Mouse (Mus musculus) brain, embryonic 18.5 days (tissue): Measurements from ENCODE around the gene Rhof.
"Not testable (repeated sequence)": the region's sequence is repeated elsewhere in the genome, so short reads cannot be mapped to it uniquely, and the experiment has no call there.

ENCODE experiments used
- DNase-seq: peaks from one replicate; pipeline ENCODE4 v3.0.0-alpha.2; 2012; ENCODE audit warnings: low read depth, low spot score

Gene Rhof

DNA sequence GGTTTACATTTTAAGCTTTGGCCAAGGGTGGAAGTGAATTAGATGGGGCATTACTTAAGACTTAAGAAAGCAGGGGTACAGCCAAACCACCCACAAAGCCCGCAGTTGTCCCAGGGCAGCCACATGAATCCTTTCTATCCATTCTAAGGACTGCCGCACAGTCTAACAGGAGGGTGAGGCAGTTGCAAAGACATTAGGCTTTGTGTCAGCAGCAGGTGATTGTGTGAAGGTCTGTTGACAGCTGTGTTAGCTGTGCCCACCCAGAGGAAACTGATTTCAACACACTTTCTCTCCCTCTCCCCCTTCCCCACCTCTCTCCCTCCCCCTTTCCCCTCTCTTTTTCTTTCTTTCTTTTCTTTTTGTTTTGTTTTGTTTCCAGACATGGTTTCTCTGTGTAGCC lies 63.8 kb downstream of the Rhof start:
- no peak for DNase-seq

DNA sequence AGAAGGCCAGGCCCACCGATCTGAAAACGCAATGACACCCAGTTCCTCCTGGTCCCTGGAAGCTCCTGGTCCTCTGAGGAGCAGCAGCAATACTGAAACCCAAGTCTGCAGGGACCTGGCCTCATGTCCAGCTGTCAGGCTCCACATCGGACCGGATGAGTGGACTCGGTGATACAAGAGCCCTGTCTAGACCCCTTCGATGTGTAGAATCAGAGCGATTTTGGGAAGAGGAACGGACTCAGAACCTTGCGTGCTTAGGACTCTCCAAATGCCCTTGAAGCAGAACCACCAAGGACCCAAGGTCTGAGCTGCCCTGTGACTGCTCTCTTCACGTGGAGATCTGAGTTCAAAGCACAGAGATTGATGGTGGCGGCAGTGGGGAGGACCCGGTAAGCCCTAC lies 64.4 kb downstream of the Rhof start, which contains the start of gene Tmem120b:
Tmem120b (plus strand) TSS at position 301 of the 400 bp plus-strand sequence.
- no peak for DNase-seq

DNA sequence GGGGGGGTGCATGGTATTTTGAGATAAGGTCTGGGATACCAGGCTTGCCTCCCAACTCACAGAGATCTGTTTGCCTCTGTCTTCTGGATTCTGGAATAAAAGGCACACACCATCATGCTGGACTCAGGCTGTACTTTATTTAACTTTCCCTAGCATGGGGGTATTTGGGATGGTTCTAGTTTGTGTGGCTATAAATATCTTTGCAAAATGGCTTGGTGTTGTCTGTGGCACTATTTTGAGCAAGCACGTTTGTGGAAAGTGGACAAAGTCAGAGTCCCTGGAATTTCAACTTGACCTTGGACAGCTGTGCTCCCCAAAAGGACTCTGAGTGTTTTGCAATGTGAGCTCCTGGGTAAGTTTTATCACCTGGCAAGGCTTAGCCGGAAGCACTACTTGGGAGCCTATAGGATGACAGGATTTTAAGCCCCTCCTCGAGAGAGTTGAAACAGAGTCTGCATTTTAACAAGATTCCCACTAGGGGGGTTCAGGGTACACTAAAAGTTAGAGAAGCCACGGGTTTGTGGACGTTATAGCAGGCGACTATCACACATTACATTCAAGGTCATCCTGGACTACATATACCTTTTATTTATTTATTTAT lies 65.0 kb downstream of the Rhof start:
- no peak for DNase-seq

DNA sequence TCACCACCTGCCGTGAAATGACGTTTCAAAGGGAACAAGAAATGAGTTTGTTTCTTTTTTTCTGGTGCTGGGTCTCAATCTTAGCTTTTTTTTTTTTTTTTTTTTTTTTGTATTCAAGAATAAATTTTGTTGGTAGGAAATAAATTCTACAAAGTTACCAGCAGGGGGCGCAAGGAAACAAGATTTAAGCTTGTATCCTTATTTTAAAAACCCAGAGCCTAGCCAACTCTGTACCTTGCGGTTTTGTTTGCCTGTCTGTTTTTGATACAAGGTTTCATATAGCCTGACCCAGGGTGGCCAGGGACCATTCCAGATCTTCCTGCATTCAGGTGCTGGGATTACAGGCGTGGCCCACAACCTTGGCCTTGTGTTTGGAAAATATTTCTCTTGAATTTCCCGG lies 68.3 kb downstream of the Rhof start:
- peak; percentile 76 for DNase-seq

DNA sequence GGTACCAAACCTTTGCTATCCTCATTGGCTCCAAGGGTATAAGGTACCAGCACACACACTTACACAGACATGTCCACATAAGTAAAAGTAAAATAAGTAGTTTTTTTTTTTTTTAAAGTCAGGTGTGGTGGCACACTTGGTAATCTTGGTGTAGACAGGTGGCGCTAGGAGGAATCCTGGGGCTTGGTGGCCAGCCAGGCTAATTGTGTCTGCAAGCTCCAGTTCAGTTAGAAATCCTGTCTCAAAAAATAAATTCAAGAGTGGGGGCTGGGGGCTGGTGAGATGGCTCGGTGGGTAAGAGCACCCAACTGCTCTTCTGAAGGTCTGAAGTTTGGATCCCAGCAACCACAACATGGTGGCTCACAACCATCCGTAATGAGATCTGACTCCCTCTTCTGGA lies 69.4 kb downstream of the Rhof start:
- DNase-seq = no peak

DNA sequence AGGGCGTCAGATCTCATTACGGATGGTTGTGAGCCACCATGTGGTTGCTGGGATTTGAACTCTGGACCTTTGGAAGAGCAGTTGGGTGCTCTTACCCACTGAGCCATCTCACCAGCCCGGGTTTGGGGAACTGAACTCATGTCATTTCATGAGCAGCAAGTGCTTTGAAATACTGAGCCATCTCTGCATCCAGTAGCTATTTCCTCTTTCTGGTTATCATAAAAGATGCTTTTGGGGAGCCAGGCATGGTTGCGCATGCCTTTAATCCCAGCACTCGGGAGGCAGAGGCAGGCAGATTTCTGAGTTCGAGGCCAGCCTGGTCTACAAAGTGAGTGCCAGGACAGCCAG lies 71.1 kb downstream of the Rhof start:
- DNase-seq = not testable (repeated sequence)

DNA sequence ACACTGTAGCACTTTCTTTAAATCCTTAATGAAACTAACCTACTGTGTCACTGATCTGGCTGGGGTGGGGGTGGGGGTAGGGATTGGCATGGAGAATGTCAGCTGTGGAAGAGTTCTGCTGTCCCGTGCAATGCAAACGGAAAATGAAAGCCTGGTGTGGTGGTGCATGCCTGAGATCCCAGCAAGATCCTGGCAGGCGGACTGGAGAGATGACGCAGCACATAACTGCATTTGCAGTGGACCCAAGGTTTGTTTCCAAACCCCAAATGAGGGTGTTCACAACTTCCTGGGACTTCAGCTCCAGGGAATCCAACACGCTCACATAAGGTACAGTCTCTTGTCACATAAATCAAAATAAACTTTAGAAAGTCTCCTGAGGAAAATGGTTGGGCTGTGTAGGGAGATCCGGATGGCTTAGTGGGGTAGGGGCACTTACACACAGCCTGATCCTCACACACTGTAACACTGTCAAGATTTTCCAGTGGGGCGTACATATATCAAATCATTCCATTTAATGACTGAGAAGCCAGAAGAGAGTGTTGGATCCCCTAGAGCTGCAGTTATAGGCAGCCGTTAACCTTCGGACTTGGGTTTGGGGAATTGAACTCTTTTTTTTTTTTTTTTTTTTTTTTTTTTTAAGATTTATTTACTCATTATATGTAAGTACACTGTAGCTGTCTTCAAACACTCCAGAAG lies 71.6 kb downstream of the Rhof start:
- DNase-seq = no peak

DNA sequence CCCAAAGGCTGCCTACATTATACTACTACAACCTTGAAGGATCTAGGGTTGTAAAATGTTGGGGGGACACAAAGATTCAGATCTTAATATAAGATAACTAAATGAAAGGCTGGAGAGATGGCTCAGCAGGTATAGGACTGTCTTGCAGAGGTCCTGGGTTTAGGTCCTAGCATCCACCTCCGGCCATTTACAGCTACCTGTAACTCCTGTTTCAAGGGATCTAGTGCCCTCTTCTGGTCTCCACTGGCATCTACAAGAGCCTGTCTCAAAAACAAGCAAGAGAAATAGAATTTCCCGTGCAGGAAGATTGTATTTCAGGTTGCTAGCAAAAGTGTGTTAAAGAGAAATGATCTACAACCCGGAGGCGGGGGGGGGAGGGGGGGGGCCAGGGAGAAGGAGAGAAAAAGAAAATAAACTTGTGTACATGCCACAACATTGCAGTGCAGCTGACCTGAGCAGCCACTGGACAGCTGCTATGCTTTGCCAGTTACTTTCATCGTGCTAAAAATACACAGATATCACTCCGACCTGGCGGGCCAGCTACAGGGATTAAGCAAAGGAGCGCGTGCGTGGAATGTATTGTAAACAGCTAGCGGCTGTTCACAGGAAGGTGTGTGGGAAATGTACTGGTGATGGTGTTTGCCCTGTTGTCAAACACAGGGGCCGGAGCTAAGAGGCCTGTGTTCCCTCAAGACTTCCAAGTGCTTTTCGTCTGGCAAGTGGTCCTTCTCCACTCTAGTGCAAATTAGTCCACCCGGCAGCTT lies 72.6 kb downstream of the Rhof start:
- no peak for DNase-seq

DNA sequence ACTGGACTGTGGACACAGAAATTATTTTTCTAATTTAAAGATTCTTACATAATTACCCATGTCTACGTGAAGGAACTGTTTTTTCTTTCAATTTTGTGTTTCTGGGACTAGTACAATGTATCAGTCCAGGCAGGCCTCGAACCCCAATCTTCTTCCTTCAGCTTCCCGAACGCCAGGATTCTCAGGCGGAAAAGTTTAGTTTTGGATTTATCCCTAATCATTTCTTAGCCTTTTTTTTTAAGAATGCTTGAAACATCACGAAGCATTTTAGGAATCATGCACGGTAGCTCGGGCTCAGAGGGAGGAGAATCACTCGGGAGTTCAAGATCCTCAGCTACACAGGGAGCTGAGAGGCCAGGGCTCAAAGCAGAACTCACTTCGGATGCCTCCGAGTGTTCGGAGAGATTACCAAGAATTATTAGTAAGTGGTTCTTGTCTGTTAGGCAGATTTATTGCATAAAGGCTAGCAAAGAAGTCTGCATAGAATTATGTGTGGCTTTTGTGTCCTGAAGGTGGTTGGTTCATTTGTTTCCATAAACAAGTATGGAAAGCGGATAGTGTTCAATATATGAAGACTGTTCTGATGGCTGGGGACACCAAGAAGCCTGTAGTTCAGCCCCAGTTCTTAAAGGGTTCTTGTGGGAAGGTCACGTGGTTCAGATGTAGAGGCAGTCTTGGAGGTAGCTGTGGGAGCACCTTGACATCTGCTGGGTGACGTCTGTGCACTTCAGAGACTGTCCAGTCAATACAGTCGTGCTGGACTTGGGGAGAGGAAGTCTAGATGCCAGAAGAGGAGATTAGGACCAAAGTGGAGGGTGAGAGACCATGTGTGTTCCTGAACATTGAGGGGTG lies 74.0 kb downstream of the Rhof start:
- no peak for DNase-seq

DNA sequence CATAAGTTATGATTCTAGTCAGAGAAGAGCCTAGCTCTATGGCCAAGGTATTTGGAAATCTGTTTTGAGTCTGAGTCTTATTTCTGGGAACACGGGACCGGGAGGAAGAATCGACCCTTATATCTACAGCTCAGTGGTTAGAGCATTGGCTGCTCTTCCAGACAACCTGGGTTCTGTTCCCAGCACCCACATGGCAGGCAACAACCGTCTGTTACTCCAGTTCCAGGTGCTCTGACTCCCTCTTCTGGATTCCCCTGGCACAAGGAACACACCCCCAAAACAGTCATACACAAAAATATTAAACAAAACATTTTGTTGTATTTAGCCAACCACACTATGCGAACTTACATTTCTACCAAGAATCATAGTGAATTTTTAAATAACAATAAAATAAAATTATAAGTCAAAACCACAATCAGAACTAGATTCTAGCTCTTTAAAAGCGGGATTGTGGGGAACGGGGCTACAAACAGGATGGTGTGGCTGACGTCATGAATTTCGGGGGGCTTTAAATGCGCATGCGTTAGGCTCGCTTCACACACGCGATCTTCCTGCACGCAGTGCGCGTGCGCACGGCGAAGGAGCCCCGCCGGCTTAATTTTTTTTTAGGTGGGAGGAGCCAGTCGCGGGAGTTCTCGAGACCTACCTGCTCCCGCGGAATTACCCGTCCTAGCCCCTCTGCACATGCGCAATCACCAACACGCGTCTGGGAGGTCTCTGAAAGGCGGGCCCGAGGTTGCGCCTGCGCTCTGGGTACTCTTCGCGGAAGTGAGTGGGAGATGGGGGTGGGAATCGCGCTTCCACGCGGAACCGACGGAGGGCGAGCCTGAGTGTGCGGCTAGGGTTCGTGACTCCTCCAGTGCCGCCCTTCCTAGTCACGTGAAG lies 74.9 kb downstream of the Rhof start:
- peak; percentile 99 for DNase-seq
